Mouse (Mus musculus) frontal cortex, postnatal 25 days (tissue): ENCODE data around the gene Gm10642.

Experiments used
- DNase-seq, 2 experiments: peaks; one replicate each; pipeline ENCODE4 v3.0.0; 2022; ENCODE audit warnings: low spot score in 2 of 2

Gene Gm10642

DNA sequence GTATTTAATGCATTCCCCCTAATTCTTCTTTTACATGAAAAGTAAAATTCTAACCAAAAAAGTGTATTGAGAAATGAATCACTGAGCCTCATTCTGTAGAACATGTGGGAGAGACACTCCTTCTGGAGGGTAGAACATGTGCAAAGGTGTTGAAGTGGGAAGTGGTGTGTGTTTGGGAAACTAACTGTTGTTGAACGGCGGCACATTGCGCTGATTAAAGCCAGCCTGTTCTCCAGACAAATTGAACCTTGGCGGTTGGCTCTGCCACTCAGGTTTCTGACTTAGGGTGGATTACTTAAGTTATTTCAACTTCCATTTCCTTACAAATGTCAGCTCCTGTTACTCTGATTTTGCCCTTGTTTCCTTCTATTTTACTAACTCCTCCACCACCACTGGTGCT is 17.6 kb downstream of the Gm10642 start:
- DNase-seq: no peak

DNA sequence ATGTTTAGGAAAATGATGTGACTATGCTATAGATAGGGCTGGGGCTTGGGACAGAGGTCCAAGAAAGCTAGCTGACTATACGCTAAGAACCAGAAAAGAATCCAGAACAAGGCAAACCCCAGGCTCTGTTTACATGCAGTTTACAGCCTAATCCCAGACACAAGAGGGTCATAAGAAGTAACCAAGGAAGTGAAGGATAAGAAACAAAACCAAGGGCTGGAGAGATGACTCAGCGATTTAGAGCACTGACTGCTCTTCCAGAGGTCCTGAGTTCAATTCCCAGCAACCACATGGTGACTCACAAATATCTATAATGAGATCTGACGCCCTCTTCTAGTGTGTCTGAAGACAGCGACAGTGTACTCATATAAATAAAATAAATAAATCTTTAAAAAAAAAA is 19.1 kb downstream of the Gm10642 start:
- no peak for DNase-seq

DNA sequence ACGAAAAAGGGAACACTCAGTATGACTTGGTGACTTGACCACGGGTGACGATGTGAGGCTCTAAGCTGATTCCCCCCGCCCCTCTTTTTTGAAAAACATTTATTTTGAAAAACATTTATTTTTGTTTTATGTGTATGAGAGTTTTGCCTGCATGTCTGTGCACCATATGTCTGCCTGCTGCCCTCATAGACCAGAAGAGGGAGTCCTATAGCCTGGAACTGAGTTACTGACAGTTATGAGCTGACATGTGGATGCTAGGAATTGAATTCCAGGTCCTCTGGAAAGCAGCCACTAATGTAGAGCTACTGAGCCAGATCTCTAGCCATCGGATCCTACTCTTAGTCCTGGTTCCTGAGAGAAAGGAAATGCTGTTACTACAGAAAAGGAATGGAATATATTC is 19.9 kb downstream of the Gm10642 start:
- DNase-seq: no peak

DNA sequence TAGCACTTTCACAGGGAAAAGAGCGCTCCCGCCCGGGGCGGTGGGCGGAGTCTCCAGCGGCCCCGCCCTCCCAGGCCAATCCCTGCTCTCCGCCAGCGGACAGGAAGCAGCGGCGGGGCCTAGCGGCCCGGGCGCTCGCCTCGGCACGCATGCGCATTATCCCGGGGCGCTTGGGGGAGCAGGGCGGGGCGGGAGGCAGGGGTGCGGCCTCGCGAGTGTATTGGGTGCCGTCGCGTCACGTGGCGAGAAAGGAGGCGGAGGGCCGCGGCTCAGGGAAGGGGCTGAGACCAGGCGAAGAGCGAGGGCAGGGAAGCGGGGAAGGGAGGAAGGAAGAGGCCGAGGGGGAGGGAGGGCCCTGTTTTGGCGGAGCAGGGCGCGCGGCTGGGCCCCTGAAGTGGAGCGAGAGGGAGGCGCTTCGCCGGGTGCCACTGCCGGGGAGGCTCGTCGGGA is 22.7 kb downstream of the Gm10642 start, which contains the start of gene Adam10:
Gene Adam10, plus strand, starts transcription at position 316 of the 450 bp plus-strand sequence.
- DNase-seq: peak; percentile 82 to 94

DNA sequence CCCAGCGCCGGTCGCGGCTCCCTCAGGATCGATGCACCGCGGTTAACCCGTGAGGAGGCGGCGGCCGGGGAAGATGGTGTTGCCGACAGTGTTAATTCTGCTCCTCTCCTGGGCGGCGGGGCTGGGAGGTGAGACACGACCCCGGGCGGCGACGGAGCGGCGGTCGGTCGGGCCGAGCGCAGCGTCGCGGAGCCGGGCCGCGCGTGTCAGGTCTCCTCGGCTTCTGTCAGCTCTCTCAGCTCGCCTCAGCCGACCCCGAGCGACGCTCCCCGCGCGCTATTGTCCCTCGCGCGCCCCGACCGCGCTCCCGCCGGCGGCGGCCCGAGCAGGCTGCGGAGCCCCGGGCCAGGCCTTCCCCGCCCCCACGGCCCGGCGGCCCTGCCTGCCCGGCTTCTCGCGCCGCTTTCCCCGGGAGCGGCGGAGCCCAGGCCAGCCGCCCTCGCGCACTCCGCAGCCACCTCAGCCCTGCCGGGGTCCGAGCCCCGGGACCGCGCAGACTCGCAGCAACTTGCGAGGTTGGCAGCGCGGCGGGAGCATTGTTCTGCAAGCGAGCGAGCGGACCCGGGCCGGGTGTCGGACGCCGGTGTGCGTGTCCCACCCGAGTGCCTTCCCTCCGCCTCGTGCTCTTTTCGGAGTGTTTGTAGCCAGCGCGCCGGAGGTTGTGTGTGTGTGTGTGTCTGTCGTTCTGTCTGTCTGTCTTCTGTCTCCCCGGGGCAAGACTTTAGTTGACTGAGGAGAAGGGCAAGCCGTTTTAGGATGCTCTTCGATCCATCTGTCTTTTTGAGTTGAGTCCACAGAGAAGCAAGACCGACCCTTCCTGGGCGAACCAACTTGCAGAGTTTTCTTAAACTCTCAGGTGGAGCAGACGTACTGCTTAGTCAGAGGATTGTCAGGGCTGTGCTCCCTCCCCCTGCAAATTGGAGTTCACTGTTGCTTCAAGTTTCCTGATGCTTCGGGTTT is 23.4 kb downstream of the Gm10642 start:
- peak; percentile 13 to 18 for DNase-seq

DNA sequence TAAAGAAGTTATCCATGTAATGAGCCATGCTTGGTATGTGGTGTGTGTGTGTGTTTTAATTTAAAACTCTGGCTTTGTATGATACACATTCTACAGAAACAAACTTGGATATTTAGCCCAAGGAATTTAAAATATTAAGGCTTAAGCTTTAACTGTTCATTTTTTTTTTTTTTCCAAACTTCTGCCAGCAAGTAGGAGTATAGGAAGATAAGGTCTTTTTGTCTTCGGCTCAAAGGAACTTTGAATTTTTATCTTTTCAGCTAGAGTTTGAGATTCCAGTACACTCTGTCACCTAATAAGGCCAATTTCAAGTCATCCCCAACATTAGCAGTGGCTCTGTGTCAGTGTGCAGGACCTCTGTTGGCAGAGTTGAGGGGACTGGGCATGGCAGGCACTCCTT is 26.2 kb downstream of the Gm10642 start:
- no peak for DNase-seq

DNA sequence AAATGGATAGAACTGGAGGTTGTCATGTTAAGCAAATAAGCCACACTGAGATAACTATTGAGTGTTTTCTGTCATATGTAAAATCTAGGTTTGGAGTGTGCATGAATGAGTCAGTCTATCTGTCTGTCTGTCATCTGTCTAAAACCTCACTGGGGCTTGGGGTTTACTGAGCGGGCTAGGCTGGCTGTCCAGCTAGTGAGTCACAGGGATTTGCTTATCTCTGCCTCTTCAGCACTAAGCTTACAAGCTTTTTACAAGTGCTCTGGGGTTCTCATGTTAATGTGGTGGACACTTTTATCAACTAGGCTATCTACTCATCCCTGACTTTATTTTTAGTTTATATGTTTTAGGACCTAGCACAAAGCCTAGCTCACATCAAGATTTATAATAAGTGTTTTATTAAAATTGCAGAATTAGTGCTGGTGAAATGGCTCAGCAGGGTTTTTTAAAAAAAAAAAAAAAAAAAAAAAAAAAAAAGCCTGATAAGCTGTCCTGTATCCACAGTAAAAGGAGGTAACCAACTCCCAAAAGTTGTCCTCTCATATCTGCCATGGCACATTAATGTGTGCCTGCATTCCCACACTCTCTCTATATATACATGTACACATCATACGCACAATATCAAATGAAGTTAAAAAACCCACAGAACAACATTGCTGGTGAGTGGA is 32.4 kb downstream of the Gm10642 start:
- DNase-seq: no peak

DNA sequence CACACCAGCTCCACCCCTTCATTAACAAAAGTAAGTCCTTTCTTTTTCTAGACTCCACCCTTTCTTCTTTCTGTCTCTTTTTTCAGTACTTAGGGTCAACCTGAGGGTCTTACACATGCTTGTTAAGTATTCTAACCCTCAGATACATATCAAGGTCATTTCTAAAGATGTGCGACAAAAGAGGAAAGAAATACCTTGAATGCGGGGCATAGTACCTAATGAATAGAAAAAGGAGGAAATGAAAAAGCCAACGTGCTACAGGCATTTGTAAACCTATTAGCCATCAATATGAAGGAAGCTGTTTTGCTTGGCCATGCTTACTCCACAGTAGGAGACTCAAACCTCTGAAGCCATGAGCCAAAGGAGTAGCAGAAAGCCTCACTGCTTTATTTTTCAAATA is 33.9 kb downstream of the Gm10642 start:
- DNase-seq: no peak

DNA sequence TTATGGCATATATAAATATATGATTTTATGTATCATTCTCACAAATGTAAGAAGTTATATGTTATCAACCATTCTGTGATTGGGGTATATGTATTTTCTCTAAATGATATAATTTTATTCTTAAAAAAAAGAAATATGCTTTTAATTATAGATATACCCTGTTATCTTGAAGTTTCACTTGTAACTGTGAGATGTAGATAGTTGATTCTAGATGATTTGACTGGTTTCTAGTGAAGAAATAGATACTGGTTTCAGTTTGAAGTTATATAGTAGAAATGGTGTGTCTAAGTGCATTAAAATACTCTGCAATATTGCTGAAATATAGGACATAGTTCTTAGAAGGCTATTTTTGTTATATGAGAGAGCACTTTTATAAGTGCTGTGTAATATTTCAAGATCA is 34.5 kb downstream of the Gm10642 start:
- DNase-seq: no peak

DNA sequence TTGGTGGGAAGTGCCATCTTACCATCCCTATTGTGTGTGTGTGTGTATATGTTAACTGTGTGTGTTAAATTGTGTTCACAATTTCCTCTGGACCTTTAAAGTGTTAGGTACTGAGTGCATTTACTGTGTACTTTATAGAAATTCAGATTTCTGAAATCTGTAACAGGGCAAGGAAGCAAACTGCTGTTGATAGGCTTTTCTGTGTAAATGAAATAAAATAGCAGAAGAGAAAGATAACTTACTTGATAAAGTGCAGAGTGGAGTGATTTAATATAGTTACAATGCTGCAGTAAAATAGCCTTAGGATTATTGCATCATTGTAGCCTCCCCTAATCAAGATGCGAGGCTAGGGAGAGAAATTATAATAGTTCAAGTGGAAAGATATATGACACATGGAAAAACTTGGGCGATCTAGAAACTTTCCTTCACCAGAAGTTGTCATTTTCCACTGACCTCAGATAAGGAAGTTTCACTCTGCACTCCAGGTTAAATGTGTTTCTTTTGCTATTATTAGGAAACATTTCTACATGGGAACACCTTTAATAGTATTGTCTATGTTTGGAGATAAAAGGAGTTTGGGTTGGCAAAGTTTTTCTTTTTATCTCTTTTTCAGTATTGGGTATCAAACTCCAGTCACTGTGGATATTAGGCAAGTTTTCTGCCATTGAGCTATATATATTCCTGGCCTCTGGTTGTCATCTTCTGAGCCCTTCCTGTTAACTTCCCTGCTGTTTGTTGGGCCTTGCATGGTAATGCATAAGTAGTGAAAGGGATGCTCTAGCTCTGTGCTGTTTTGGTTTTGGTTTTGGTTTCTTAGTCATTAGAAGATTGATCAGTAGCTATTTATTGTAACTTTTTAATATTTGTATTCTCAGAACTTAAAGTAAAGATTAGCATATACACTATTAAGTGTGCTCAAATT is 36.0 kb downstream of the Gm10642 start:
- DNase-seq: no peak

DNA sequence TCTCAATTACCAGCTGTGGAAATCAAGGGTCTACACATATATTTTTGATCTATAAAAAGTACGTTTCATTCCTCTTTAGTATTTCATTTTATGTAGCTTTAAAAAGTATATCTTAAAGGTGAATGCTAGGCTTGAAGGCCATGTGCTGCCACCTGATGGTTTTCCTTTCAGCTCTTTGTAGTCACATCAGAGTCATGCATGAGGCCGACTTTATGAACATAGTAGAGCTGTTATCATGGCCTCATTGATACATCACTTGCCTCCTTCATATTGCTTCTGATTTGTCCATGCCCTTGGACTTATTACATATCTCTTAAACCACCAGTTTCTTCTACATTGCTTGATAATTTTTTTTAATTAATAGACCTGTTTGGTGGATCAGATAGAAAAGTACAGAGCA is 39.7 kb downstream of the Gm10642 start:
- no peak for DNase-seq

DNA sequence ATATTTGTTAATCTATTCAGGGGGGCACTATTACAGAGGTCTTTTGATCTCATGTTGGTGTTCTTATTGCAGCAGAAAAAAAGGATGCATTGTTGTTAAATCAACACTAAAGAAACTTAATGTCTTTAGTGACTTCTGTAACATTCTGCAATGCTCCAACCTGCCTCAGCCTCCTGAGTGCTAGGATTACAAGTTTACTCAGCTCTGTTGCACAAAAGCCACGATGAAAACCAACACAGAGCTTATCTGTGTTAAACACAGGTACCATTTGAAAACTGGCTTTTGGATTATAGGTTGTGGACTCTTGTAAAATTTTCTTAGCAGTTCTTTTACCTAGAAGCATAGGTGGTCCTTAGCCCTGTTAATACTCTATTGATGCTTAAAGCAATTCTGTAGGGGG is 42.0 kb downstream of the Gm10642 start:
- DNase-seq: no peak

DNA sequence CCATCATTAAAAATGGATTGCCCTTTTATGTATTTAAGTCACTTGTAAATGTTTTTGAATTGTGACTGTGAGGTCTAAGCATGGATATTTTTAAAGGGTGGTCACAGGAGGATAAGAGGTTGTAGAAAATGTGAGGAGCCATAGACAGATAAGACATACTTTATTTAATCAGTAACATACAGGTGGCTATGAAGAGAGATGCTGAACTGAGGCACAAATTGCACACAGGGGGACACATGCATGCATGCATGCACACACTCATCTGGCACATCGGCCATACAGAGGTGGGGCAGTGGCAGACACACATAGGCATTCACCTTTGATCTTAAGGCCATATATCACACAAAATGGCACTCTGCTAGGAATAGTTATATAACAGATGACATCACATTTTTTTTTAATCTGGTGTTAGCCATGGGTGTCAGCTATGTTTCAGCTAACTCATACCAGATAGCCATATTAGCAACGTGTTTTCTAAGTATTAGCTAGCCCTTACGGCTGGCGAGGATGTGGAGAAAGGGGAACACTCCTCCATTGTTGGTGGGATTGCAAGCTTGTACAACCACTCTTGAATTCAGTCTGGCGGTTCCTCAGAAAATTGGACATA is 47.6 kb downstream of the Gm10642 start:
- DNase-seq: no peak

DNA sequence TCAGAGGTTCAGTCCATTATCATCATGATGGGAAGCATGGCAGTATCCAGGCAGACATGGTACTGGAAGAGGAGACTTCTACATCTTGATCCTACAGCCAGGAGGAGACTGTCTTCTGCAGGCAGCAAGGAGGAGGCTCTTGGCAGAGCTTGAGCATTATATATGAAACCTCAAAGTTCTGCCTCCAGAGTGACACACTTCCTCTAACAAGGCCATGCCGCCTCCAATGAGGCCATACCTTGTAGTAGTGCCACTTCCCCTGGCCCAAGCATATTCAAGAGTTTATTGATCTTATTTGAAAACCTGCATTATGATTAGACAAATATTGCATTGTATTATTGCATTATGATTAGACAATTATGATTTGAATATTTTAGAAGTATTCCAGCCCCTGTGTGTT is 50.4 kb downstream of the Gm10642 start:
- no peak for DNase-seq
